Comparison of ENCODE assay signal across 18 mouse cellular contexts in the genomic region with DNA sequence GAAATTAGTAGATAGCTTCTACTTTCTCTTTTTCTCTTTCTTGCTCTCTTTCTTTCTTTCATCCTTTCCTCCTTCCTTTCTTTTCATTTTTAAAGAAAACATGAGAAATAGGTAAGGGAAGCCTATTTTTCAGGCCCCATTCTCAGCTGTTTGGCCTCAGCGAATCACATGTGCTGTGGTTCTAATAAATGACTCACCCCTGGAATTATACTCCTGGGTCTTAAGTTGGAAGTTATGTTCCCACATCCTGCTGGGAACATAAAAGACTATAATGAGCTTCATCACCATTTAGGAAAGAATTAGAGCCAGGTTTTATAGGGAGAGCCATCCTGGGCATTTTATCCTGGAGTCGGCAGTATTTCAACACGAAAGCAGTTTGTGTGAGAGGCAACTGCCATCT. TPM values are rescaled to one million over a fixed set of nuclear protein-coding genes. Genes with fewer than 3 reads are reported as not detected.
DNase-seq lines count a peak whose midpoint lies in the region; TF ChIP-seq lines count a peak whose summit lies in the region.
"Had no signal": no experiment of that assay in that cellular context is flagged by ENCODE, and none has a peak within 500 bp of the region (broad histone marks: within the 10 kb centered on the region; RNA-seq: fewer than 3 reads in every experiment).

No protein-coding gene starts in this region.

- no peak overlapping the region for H3K4me3 ChIP-seq in limb, embryonic 10.5 days
- H3K4me3 ChIP-seq in left cerebral cortex, adult 2 months, result no peak overlapping the region
- H3K4me3 ChIP-seq: embryonic facial prominence, embryonic 15.5 days; forebrain, embryonic 12.5 days; heart, embryonic 13.5 days; hindbrain, embryonic 15.5 days had no signal

- intact Hi-C loops in left cerebral cortex, adult 2 months (cut with DNase I), result no loop called here

- DNase-seq in 3T3-L1 (ENCODE audit: low read depth, low spot score) (peak; percentile 72), NIH3T3 (ENCODE audit: low read depth) (peak; percentile 39)
- DNase-seq in limb, embryonic 10.5 days (ENCODE audit: low spot score), result peak; percentile 13
- DNase-seq in embryo, embryonic 9.5 days (ENCODE audit: extremely low spot score), result no peak
- no peak for DNase-seq in left cerebral cortex, adult 2 months (ENCODE audit: extremely low spot score in 1 of 2, low spot score in 2 of 2)
- DNase-seq in right cerebral cortex, adult 18-20 months, result no peak
- DNase-seq: adrenal gland, adult 8-10 months; adrenal gland, postnatal 36 days; B cell, adult 2 months; cerebellum, adult 2 months; cerebellum, postnatal 10 days; gastrocnemius, postnatal 14 days; heart, postnatal 36 days had no signal

- no peaks in the 10 kb centered on the region for H3K36me3 ChIP-seq in limb, embryonic 10.5 days
- H3K36me3 ChIP-seq: embryonic facial prominence, embryonic 15.5 days; forebrain, embryonic 12.5 days; heart, embryonic 13.5 days; hindbrain, embryonic 15.5 days had no signal

- 61% methylated on average over 3 of the region's 3 CpGs for WGBS in limb, embryonic 10.5 days

- H3K4me1 ChIP-seq in limb, embryonic 10.5 days, result peaks cover 15% of the 10 kb centered on the region
- H3K4me1 ChIP-seq: embryonic facial prominence, embryonic 15.5 days; forebrain, embryonic 12.5 days; heart, embryonic 13.5 days; hindbrain, embryonic 15.5 days had no signal

- H3K27me3 ChIP-seq in limb, embryonic 10.5 days (ENCODE audit: low read depth, poor library complexity, severe bottlenecking), result no peaks in the 10 kb centered on the region
- H3K27me3 ChIP-seq: embryonic facial prominence, embryonic 15.5 days; forebrain, embryonic 12.5 days; heart, embryonic 13.5 days; hindbrain, embryonic 15.5 days had no signal

- H3K9me3 ChIP-seq in limb, embryonic 10.5 days (replicated peaks), result no peaks in the 10 kb centered on the region
- H3K9me3 ChIP-seq: embryonic facial prominence, embryonic 15.5 days; forebrain, embryonic 12.5 days; heart, embryonic 13.5 days; hindbrain, embryonic 15.5 days had no signal

- no peak for TF ChIP-seq CTCF in left cerebral cortex, adult 2 months (IDR thresholded peaks at IDR 0.05)

- H3K27ac ChIP-seq in limb, embryonic 10.5 days, result no peak overlapping the region
- no peak overlapping the region for H3K27ac ChIP-seq in left cerebral cortex, adult 2 months
- H3K27ac ChIP-seq: embryonic facial prominence, embryonic 15.5 days; forebrain, embryonic 12.5 days; heart, embryonic 13.5 days; hindbrain, embryonic 15.5 days had no signal

RNA-seq across cellular contexts. Expression of a gene that starts 12.9 kb away (rescaled TPM):
- 12.8 and 16.4 TPM in 2 replicates for polyA plus RNA-seq in limb, embryonic 10.5 days (2016; fragmentation: Nextera tagmentation; extraction: Ambion mirVana)
- 1 to 10 TPM; 5.9 to 6.1 TPM for total RNA-seq in left cerebral cortex, adult 2 months (2021)
- total RNA-seq: MEL had no signal

Comparison
In these comparisons a context has a peak if more than half of its experiments do, and no peak if none do; other contexts are left out.
1. DNase-seq: peak in 3T3-L1 (single experiment), NIH3T3 (single experiment) and limb, embryonic 10.5 days (single experiment); none in embryo, embryonic 9.5 days (single experiment), left cerebral cortex, adult 2 months (0 of 2) and right cerebral cortex, adult 18-20 months (single experiment).